Mouse (Mus musculus) adrenal gland (tissue): ENCODE results near the gene Casp8ap2.

Experiments used
- intact Hi-C: fragments of 180-260 bp; cut with DNase I; formaldehyde crosslinking; loops from one replicate; pipeline ENCODE4 v1.15.1; 2025
- long read RNA-seq, 2 experiments: library from polyadenylated mRNA; unstranded; transcript quantifications; one replicate each; pipeline ENCODE4 v2.0.0; 2020; ENCODE audit warnings: borderline replicate concordance in 1 of 2; ENCODE audit not compliant: insufficient replicate concordance in 1 of 2

The Casp8ap2 gene
- long read RNA-seq, experiment 1, partial matches to known transcripts, result 12 of 20 reads
- long read RNA-seq, experiment 1, other reads (novel, unspliced or antisense), result 8 of 20 reads
- long read RNA-seq, experiment 2, partial matches to known transcripts, result 16 of 20 reads
- long read RNA-seq, experiment 2, other reads (novel, unspliced or antisense), result 4 of 20 reads

DNA sequence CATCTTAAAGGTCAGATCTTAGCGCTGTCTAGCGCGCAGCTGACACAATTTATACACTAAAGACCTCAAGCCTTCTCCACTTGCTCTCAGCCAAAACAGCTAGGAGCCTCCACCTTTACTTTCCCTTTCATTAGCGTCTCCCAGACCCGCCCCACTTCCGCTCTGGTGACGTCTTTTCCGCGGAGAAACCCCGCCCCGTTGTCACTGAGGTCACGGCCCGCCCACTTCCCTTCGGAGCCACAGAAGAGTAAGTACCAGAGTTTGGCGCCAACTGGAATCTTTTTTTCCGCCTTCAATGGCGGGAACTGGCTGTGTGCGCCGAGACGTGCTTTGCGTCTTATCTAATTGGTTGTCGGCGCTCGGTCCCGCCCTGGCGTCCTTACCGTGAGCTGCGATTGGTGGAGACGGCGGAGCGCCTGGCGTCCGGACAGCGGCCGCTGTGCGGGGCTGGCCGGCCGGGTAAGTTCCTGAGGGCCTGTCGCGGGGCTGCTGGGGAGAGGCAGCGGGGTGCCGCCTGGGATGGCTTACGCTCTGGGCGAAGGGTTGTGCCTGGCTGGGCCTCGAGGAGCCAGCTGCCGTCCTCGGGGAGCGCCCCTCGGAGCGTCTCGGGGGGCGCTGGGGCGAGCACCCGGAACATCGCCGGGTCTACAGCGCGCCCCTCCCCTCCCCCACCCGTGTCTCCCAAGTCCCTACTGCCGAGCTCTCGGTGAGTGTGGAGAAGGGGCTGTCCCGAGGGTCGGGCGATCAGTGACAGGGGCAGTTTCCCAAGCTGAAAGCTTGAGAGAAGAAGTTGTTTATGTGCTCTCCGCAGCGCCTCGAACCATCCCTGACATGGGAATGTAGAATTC lies at the start of gene Casp8ap2:
Casp8ap2 (plus strand) TSS at position 418 of the 848 bp plus-strand sequence.
- intact Hi-C loops, result no loop called here

DNA sequence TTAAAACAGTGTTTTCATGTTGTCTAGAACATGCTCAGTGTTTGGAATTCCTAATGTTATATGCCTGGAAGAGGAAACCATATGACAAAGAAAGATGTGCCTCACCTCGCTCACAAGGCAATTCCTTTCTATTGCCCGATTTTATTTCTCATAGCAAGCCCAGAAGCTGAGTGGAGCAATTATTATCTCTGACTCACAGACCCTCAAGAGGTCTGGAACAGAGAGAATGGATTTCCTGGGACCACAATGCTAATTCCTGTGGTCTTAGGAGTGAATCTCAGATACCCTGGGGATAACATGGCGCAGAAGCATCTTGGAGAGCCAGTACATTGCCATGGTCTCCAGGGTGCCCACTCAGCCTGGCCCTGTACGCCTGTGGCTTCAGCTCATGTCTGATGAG lies 46.2 kb upstream of the Casp8ap2 start:
- intact Hi-C loops, result no loop called here

DNA sequence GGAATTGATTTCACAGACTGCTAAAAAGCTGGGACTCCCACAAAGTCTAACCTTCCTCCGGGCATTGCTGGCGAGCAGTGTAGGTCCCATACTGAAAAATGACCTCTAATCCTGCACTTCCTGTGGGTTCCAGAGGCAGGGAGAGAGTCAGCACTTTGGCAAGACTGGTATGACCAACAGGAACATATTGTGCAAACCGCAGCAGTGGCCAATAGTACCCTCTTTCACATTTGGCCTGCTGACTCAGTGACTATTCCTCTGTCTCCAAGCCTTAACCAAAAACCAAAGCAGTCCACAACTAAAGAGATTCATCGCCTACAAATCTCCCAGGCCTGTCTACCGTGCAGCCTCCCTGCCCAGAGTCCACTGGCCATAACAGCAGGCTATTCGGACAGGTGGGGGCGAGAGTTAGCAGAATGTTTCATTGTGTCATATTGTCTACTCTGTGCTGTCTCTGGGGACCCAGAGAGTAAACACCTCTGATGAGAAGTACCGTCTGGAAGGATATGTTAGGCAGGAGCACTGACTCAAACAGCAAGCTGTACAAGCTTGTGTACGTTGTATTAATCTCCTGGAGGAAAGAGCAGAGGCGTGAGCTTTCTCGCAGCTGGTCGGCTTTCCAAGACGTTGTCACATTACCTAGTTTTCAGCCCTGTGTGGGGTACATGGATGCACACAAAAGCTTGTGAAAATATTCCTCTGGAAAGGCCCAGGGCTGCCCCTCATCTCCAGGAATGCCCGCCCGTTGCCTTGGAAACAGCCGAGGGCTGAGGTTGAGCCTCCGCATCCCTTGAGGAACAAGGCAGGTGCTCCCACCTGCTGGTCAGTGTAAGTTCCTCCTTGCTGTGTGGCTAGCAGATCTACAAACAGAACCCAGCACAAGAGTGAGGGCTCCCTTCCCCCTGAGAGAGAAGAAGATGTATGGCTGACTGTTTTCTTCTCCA lies 45.0 kb upstream of the Casp8ap2 start:
- intact Hi-C loops, result loop anchor here (10.0 kb wide), 1 partner anchor 325 kb away; no protein-coding TSS in a partner anchor

DNA sequence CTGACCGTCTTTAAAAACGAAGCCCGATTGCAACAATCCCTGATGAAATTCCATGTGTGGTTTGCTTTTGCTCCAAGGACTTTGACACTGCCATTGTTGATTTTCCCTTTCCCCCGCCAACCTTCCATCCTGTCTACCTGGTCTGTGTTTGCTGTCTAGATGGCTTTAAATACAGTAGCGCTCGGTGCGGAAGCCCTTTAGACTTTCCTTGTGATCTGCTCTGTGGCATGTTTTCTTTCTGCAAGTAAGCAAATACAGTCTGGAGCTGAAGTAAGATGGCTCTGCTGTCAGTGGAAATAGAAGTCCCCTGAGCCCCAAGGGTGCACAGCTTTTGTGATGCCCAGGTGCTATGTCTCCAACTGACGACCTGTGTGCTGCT lies 44.3 kb upstream of the Casp8ap2 start:
- intact Hi-C loops, result loop anchor here (10.0 kb wide), 1 partner anchor 326 kb away; no protein-coding TSS in a partner anchor

DNA sequence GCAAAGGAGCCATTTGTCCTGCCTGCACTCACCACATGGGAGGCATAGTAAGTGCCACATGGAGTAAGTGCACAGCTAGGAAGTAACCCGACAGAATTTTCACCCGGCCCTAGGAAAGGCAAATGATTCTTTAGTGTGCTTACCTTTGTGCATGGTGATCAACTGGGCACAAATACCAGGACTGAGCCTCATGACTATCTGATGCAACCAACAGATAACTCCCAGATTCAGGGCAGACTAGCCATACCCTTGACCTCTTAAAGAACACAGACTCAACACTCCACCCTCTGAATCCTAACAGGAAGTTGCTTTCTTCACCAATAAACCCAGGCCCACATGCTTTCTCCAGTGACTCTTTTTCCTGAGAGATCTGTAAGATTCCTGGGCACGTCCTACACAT lies 43.8 kb upstream of the Casp8ap2 start:
- intact Hi-C loops, result loop anchor here (10.0 kb wide), 1 partner anchor 327 kb away; no protein-coding TSS in a partner anchor

DNA sequence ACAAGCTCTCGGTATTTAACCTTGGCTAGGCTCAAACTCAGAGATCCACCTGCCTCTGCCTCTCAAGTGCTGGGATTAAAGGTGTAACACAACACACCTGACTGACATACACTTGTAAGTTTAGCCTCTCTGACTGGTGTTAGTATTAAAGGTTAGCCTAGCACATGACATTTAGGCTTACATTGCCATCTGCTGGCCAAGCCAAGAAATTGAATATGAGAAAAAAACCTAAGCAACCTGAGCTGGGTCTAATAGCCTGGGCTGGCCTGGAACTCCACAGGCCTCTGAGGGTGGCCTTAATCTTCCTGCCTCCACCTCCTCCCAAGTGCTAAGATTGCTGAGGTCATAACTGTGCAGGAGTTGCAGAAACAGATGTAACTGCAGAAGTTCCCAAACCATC lies 43.1 kb upstream of the Casp8ap2 start:
- intact Hi-C loops, result loop anchor here (1.0 to 10.0 kb wide), 2 partner anchors 327 to 517 kb away; no protein-coding TSS in a partner anchor

DNA sequence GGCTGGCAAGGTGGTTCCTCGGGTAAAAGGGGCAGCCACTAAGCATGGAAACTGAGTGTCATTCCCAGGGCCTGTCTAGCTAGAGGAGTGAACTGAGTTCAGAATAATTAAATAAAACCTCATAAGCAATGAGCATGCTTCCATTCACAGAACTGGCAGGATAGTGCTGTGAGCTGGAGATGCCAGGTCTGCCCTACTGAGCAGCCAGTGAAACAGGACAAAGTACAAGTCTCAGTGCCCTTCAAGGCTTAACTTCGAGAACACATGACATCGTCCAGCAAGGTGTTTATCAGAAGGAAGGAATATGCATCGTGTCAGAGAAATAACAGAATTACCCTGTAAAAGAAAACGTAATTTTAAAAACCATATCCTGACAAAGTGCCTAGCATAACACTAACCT lies 41.7 kb upstream of the Casp8ap2 start:
- intact Hi-C loops, result loop anchor here (10.0 kb wide), 1 partner anchor 329 kb away; no protein-coding TSS in a partner anchor

DNA sequence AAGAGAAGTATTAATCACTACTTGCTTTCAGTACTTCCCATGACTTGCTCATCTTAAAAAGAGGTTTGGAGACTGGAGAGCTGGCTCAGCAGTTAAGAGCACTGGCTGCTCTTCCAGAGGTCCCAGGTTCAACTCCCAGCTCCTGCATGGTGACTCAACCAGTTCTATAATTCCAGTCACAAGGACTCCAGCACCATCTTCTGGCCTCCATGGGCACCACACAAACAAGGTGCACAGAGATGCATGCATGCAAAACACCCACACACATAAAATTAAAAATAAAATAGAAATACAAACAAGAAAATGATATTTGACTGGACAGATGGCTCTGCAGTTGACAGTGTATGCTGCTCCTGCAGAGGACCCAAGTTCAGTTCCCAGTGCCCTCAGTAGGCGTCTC lies 40.6 kb upstream of the Casp8ap2 start:
- intact Hi-C loops, result loop anchor here (10.0 kb wide), 1 partner anchor 330 kb away; no protein-coding TSS in a partner anchor

DNA sequence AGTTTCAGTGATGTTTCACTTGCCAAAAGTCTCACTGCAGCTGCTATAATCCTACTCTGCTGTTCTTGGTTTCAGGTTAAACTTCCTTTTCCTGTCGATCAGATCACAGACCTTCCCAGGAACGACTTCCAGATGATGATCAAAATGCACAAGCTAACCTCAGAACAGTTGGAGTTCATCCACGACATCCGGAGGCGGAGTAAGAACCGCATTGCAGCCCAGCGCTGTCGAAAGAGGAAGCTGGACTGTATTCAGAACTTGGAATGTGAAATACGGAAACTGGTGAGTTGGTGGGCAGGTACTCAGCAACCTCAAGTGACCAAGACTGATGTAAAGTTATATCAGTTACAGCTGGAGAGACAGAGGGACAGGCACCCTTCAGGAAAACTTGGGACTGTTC lies 40.1 kb upstream of the Casp8ap2 start:
- intact Hi-C loops, result loop anchor here (10.0 kb wide), 1 partner anchor 330 kb away; no protein-coding TSS in a partner anchor

DNA sequence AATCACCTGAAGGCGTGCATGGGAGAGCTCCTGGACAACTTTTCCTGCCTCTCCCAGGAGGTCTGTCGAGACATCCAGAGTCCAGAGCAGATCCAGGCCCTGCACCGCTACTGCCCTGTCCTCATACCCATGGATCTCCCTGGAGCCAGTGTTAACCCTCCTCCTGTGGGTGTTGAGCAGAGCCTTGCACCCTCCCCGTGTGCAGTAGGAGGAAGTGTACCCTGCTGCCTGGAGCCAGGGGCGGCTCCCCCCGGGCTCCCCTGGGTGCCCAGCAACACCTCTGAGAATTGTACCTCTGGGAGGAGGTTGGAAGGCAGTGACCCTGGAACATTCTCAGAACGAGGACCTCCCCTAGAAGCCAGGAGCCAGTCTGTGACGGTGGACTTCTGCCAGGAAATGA lies 35.4 kb upstream of the Casp8ap2 start:
- intact Hi-C loops, result loop anchor here (10.0 kb wide), 1 partner anchor 335 kb away; no protein-coding TSS in a partner anchor

DNA sequence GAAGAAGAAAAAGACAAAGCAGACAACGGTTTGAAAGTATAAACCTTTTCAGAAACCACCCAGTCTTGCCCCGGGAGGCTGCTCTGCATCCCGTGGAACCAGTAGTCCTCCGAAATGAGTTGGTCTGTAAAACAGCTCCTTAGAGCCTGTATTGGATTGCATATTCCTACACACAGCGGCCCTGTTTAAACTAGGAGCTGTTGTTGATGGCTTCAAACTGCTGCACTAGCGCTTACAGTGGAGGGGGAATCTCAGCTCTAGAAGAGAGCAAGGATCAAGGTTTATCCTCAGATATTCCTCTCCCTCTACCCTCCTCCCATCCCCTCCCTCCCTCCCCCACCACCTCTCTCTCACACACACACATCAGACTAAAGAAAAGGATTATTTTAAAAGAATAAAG lies 31.1 kb upstream of the Casp8ap2 start:
- intact Hi-C loops, result no loop called here

DNA sequence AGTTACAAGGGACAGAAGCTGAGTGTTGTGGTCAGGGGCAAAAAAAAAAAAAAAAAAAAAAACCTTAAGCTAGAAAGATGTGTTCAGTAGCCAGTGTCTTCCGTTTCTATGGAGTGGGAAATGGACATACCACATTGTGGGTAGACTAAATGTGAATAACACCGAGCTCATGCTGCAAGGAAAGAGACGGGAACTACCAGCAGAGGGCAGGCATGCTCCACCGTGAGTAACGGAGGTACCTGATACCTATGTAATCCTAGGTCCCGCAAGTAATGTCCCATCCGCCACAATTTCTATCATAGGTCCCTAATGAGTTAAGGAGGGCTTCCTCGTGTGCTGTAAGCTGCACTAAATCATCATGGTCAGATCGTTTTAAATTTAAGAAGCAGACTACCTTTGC lies 28.7 kb upstream of the Casp8ap2 start:
- intact Hi-C loops, result no loop called here

DNA sequence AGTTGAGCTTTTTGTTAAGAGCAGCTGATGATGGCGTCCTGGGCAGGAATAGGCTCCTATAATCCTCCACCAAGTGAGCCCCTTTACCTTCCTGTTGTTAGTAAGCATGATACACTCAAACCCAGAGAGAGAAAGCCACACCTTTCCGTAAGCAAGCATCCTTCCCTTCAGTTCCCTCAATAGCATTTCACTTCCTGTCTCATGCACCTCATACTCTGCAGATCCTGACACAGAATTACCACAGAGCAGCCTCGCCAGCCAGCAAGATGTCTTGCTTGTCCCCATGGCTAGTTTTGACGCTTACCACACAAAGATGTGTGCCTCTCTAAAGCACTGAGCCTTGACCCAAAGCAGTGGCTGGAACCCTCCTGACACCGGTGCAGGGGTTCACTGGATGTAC lies 27.7 kb upstream of the Casp8ap2 start:
- intact Hi-C loops, result no loop called here

DNA sequence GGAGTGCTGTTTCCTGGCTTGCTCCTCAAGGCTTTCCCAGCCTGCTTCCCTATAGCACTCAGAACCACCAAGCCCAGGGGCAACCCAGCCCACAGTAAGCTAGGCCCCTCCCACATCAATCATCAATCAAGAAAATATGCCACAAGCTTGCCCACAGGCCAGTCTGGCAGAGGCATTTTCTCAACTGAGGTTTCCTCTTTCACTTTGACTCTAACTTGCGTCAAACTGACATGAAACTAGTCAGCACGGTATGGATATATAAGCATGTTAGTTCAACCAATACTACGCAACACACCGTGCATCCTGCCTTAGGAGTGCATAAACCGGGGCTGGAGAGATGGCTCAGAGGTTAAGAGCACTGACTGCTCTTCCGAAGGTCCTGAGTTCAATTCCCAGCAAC lies 27.0 kb upstream of the Casp8ap2 start:
- intact Hi-C loops, result no loop called here

DNA sequence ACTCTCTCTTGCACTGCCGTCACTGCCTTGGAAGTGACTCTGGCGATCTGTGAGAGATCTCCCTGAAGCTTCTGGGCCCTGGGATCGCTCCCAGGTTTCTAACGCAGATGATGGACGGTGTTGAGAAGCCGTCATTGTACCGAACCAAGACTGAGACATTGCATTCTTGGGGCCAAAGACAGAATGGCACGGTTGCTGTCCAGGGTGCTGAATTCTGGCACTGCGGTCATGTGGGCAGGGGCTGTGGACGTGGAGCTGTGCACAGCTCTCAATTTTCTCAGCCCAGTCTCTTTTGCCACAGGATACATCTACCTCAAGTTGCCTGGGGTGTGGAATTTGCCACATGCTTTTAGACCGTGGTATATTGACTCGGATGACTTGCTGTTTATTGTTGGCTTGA lies 14.1 kb upstream of the Casp8ap2 start:
- intact Hi-C loops, result no loop called here

DNA sequence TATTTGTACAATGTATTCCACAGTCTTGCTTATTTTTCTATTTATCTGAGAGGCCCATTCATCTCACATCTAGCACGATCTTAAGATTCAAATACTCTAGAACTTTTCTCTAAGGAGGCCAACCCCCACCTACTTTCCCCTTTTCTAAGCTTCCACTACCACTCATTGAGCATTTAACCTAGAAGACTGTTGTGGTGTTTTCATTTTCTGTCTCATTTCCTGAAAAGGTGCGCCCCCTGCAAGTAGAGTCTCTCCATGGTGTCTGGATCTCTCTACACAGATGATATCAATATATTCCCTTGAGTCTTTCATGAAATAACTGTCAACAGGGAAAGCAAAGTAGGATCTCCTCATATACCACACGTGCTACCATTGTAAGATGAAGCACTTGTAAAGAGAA lies 12.6 kb upstream of the Casp8ap2 start, which contains the start of gene Gja10:
Gja10 (minus strand) TSS at position 101 of the 400 bp plus-strand sequence.
- intact Hi-C loops, result no loop called here

DNA sequence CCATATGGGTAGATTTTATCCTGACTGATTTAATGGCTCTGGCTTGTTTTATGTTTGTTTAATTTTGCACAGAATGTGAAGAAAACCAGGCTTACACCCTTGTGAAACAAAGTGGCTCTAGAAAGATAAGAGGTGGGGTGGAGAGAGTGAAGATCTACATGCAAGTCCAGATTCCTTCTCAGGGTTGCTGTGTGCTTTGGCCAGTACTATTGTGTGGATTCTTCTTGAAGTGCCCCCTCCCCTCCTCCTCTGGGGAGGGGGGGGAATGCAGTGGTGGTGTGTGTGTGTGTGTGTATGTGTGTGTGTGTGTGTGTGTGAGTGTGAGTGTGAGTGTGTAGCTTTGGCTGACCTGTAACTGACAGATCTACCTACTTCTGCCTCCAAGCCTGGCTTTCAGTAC lies 6.4 kb downstream of the Casp8ap2 start:
- intact Hi-C loops, result no loop called here

DNA sequence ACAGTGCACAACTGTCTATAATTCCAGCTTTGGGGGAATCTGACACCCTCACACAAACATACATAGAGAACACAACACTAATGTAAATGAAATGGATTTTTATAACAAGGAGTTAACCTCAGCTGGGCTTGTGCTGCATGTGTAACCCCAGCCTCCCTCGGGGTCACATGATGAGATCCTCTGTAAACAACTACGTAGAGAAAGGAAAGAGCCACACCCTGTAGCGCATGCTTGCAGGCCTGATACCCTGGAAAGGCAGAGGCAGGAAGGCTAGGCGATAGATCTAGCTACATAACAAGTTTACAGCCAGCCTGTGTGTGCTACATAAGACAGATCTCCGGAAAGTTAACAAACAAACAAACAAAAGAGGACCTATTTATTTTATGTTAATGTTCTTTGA lies 36.4 kb downstream of the Casp8ap2 start:
- intact Hi-C loops, result no loop called here

DNA sequence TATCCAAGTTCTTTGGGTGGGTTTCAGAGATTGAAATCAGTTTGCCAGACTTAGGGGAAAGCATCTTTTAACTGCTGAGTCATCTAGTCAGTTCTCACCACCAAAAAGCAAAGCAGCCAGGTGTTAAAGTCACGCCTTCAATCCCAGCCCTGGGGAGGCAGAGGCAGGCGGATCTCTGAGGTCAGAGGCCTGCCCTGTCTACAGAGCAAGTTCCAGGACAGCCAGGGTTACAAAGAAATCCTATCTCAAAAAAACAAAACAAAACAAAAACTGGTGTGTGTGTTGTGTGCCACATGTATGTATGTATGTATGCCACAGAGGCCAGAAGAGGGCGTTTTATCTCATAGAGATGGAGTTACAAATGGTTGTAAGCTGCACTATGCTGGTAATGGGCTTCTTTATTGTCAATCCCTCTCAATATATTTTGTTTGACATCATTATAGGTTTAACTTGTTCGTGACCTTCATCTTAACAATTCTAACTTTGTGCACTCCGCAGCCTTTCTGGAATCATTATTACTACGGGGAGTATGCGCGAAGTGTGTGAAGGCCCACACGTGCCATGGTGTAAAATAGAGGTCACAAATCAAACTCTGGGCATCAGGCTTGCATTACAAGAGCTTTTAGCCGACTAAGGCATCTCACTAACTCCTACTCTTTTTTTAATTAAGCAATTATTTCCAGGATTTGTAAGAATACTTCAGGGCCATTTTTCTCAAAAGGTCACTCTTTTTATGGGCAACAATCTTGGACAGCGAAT lies 41.1 kb downstream of the Casp8ap2 start:
- intact Hi-C loops, result loop anchor here (5.0 kb wide), 1 partner anchor 376 kb away; the partner anchor contains the start of gene Ube2j1
